Mouse (Mus musculus) kidney, embryonic 15.5 days (tissue): ENCODE data around the gene Gucy2d. TPM values are rescaled to one million over a fixed set of nuclear protein-coding genes. Genes with fewer than 3 reads are reported as not detected.

Experiments
- ATAC-seq: fragments of 200-750 bp; cut with Nextera tagmentation; replicated peaks from 2 replicates; pipeline ENCODE4 v1.8.0; 2017; ENCODE audit warnings: moderate TSS enrichment; ENCODE audit not compliant: low FRiP score
- H3K27ac ChIP-seq: fragments of 300-500 bp; sonication (generic); 2 replicates; pipeline ENCODE4 v1.5.1; 2015; ENCODE audit warnings: mild to moderate bottlenecking, inconsistent platforms
- H3K27me3 ChIP-seq: fragments of 300-500 bp; sonication (generic); 2 replicates; pipeline ENCODE4 v1.6.1; 2015; ENCODE audit warnings: inconsistent platforms
- H3K36me3 ChIP-seq: fragments of 300-500 bp; sonication (generic); 2 replicates; pipeline ENCODE4 v1.6.1; 2015; ENCODE audit warnings: inconsistent platforms
- H3K4me1 ChIP-seq: fragments of 300-500 bp; sonication (generic); 2 replicates; pipeline ENCODE4 v1.6.1; 2015; ENCODE audit warnings: inconsistent platforms
- H3K4me2 ChIP-seq: fragments of 300-500 bp; sonication (generic); 2 replicates; pipeline ENCODE4 v1.6.1; 2015; ENCODE audit warnings: moderate library complexity, mild to moderate bottlenecking, inconsistent platforms
- H3K4me3 ChIP-seq: fragments of 300-500 bp; sonication (generic); replicated peaks from 2 replicates; pipeline ENCODE4 v1.5.1; 2015; ENCODE audit warnings: mild to moderate bottlenecking, inconsistent platforms
- H3K9ac ChIP-seq: fragments of 300-500 bp; sonication (generic); 2 replicates; pipeline ENCODE4 v1.6.1; 2015; ENCODE audit warnings: mild to moderate bottlenecking, inconsistent platforms
- H3K9me3 ChIP-seq: fragments of 300-500 bp; sonication (generic); replicated peaks from 2 replicates; pipeline ENCODE4 v1.6.1; 2016; ENCODE audit warnings: inconsistent platforms
- WGBS: fragments of 180-500 bp; shearing (Covaris S2); methylation state at CpG from one replicate; pipeline ENCODE4 v1.1.7; 2015; ENCODE audit warnings: mixed read lengths; 5-methylcytosine and 5-hydroxymethylcytosine counted together
- polyA plus RNA-seq: library from polyadenylated mRNA; unstranded; fragments of >200 nt; fragmentation: Nextera tagmentation; extraction: Ambion mirVana; gene quantifications from 2 replicates; pipeline ENCODE4 v1.2.1, GENCODE M21; 2015

Gene Gucy2d
- polyA plus RNA-seq, 1 experiment from 2014 or later, result 0.10 TPM

- H3K9me3 ChIP-seq, result no peaks in the 10 kb centered on the region
- no peak overlapping the region for H3K9ac ChIP-seq
- ATAC-seq, result no peak
- WGBS, result 87% methylated on average over 3 of the region's 3 CpGs
- no peak overlapping the region for H3K4me2 ChIP-seq
- H3K36me3 ChIP-seq, result no peaks in the 10 kb centered on the region
- H3K27me3 ChIP-seq, result peaks cover 30% of the 10 kb centered on the region
- H3K4me1 ChIP-seq, result peaks cover 59% of the 10 kb centered on the region
- no peak overlapping the region for H3K4me3 ChIP-seq
- no peak overlapping the region for H3K27ac ChIP-seq
Measured at GRCm38 (mm10) chr7:98484878-98485277, 44.7 kb downstream of the Gucy2d start.

DNA sequence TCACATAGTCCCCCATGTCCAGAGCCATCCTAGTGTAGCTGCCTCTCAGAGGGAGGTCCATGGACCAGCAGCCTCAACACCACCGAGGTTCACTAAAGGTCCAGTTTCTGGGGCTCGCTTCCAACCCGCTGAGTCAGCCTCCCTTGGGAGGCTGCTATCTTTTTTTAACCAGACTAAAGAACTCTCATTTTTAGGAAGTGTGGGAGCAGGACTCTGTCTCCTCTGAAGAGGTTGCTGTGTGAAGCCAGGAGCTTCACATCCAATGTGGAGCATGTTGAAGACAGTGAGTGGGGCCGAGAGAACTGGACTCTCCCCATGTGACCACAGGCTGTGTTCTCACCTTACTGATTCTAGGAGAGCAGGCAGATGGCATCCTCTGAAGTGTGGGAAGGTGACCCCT, 45.3 kb downstream of the Gucy2d start:
- whole genome bisulfite sequencing, result 76% methylated on average over 4 of the region's 4 CpGs
- ATAC-seq, result no peak
- peaks cover 26% of the 10 kb centered on the region for H3K27me3 ChIP-seq
- H3K27ac ChIP-seq, result no peak overlapping the region
- H3K36me3 ChIP-seq, result no peaks in the 10 kb centered on the region
- H3K4me3 ChIP-seq, result no peak overlapping the region
- H3K4me1 ChIP-seq, result peaks cover 64% of the 10 kb centered on the region
- no peak overlapping the region for H3K9ac ChIP-seq
- no peak overlapping the region for H3K4me2 ChIP-seq
- no peaks in the 10 kb centered on the region for H3K9me3 ChIP-seq

DNA sequence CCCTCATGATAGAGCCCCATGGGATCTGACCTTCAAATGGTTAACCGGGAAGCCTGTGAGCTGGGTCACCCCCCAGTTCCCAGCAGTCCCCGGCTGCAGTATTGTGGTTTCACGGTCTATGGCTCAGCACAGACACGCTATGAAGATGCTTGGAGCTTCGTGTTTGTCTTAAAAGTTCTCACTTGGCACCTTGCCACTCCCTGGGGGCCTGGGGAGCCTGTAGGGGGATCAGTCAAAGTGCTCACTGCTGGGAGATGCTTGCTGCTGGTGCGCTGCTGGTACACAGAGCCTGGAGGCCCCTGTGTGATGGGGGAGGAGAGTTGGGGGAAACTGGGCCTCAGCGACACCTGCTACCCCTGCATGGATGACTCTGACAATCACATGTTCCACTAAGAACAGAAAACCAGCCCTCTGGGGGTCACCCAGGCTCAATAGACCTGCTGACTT, 46.3 kb downstream of the Gucy2d start:
- H3K4me1 ChIP-seq, result peaks cover 66% of the 10 kb centered on the region
- WGBS, result 38% methylated on average over 7 of the region's 7 CpGs
- H3K27ac ChIP-seq, result no peak overlapping the region
- H3K36me3 ChIP-seq, result no peaks in the 10 kb centered on the region
- ATAC-seq, result no peak
- H3K9ac ChIP-seq, result no peak overlapping the region
- H3K9me3 ChIP-seq, result no peaks in the 10 kb centered on the region
- H3K4me3 ChIP-seq, result no peak overlapping the region
- H3K4me2 ChIP-seq, result no peak overlapping the region
- H3K27me3 ChIP-seq, result peaks cover 26% of the 10 kb centered on the region; the same call in 1 of the 2 replicates

DNA sequence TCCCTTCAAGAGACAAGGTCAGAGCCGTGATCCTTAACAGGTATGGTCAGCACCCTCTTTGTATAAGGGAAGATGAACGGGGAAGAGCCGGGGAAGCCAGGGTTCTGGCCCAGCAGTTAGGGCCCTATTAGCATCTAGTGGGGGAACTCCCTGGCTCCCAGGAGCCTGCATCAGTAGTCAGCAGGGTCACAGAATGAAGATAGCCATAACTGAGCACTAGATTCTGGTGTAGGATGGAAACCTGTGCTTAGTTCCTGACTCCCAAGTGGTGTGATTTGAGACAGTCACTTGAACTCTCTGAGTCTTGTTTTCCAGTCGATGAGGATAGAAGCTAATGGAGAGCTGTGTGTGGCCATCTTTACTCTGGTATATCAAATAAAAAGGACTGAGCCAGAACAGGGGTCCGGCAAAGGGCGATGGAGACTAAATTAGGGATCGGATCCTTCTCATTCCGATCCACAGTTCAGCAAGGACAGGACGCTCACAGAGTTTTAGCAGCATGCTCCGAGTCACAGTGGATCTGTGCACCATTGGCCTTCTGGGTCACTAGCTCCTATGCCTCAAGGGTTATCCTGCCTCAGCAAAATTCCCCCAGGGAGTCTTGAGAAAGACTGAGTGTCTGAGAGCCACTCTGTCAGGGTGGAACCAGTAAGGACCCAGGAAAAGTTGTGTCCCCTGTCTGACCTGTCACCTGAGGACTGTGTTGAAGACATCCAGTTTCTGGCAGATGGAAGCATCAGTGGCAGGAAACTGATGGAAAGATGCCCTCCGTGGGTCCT, 47.2 kb downstream of the Gucy2d start:
- H3K9ac ChIP-seq, result no peak overlapping the region
- 85% methylated on average over 11 of the region's 11 CpGs for WGBS
- H3K9me3 ChIP-seq, result no peaks in the 10 kb centered on the region
- no peak overlapping the region for H3K4me2 ChIP-seq
- H3K4me1 ChIP-seq, result peaks cover 66% of the 10 kb centered on the region
- no peaks in the 10 kb centered on the region for H3K36me3 ChIP-seq
- no peak overlapping the region for H3K27ac ChIP-seq
- peaks cover 24% of the 10 kb centered on the region; the same call in 1 of the 2 replicates for H3K27me3 ChIP-seq
- H3K4me3 ChIP-seq, result no peak overlapping the region
- no peak for ATAC-seq

GRCm38 (mm10) chr7:98488398-98489130, 48.3 kb downstream of the Gucy2d start:
- Histone ChIP-seq H3K4me1 (peaks cover 66% of the 10 kb centered on the region), H3K36me3 (no peaks in the 10 kb centered on the region), H3K27me3 (peaks cover 19% of the 10 kb centered on the region; the same call in 1 of the 2 replicates), H3K4me2 (peak overlapping the region; percentile 83; the same call in 1 of the 2 replicates), H3K4me3 (no peak overlapping the region), H3K9me3 (no peaks in the 10 kb centered on the region), H3K9ac (no peak overlapping the region), H3K27ac (no peak overlapping the region)
- WGBS, result 91% methylated on average over 13 of the region's 13 CpGs
- no peak for ATAC-seq

GRCm38 (mm10) chr7:98489131-98489530, 48.9 kb downstream of the Gucy2d start, which contains the start of gene Lrrc32:
Lrrc32 (plus strand) TSS chr7:98489283.
- Histone ChIP-seq H3K4me1 (peaks cover 68% of the 10 kb centered on the region), H3K27ac (peak within 1 kb of the TSS; percentile 24; the same call in 1 of the 2 replicates), H3K9ac (peak within 1 kb of the TSS; percentile 45), H3K27me3 (peaks cover 14% of the 10 kb centered on the region; the same call in 1 of the 2 replicates), H3K9me3 (no peaks in the 10 kb centered on the region), H3K4me2 (peak within 1 kb of the TSS; percentile 83), H3K4me3 (peak within 1 kb of the TSS; percentile 57), H3K36me3 (no peaks in the 10 kb centered on the region)
- WGBS, result 54% methylated on average over 6 of the region's 6 CpGs
- no peak for ATAC-seq

GRCm38 (mm10) chr7:98489623-98490084, 49.4 kb downstream of the Gucy2d start:
- Histone ChIP-seq H3K27ac (peak overlapping the region; percentile 24; the same call in 1 of the 2 replicates), H3K4me2 (peak overlapping the region; percentile 83), H3K9me3 (no peaks in the 10 kb centered on the region), H3K4me1 (peaks cover 74% of the 10 kb centered on the region), H3K9ac (peak overlapping the region; percentile 45), H3K27me3 (0 out of 2 replicates have a peak, but pooled peaks cover 12% of the 10 kb centered on the region), H3K4me3 (peak overlapping the region; percentile 57), H3K36me3 (no peaks in the 10 kb centered on the region)
- under 1% methylated on average over 50 of the region's 50 CpGs for WGBS
- ATAC-seq, result peak; percentile 85

DNA sequence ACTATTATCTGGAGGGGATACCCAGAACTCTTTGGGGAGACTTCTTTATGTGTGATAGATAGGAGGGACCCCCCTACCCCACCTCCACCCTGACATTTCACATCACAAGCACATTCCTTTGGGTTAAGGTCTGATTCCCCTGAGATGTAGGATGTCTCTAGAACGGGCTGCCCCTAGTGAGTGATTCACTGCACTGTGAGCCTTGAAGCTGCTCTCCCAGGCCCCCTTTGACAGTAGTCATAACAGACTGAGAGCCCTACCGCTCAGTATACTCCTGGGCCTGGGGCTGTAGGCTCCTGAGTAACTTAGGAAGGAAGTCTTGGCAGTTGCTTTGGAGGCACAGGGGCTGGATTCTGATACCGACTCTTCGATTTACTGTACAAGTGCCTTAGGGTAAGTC, 50.1 kb downstream of the Gucy2d start:
- ATAC-seq, result 0 out of 2 replicates have a peak, but pooled peaks have one; percentile 21
- Histone ChIP-seq H3K9me3 (no peaks in the 10 kb centered on the region), H3K9ac (peak overlapping the region; percentile 45), H3K4me2 (peak overlapping the region; percentile 83), H3K27me3 (0 out of 2 replicates have a peak, but pooled peaks cover 9% of the 10 kb centered on the region), H3K27ac (no peak overlapping the region; the same call in 1 of the 2 replicates), H3K4me1 (peaks cover 79% of the 10 kb centered on the region), H3K4me3 (peak overlapping the region; percentile 57), H3K36me3 (no peaks in the 10 kb centered on the region)
- WGBS, result 39% methylated on average over 4 of the region's 4 CpGs

DNA sequence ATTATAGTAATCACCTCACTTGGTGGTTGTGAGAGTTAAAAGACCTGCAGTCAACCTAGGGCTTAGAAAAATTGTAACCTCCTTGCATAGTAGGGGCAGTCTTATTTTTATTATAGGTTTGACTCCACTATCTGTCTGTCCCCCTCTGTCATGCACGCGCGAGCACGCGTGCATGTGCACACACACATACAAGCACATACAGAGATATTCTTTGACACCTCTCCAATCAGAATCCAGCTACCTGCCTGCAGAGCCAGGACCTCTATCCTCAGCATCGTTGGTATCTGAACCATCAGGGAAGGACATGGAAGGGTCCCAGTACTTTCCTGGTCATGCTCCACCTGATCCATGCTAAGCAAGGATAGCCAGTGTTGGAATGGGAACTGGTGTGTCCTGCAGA, 50.7 kb downstream of the Gucy2d start:
- Histone ChIP-seq H3K4me1 (peaks cover 78% of the 10 kb centered on the region), H3K4me3 (peak overlapping the region; percentile 57), H3K27me3 (0 out of 2 replicates have a peak, but pooled peaks cover 9% of the 10 kb centered on the region), H3K9ac (no peak overlapping the region), H3K9me3 (no peaks in the 10 kb centered on the region), H3K4me2 (peak overlapping the region; percentile 83), H3K36me3 (no peaks in the 10 kb centered on the region), H3K27ac (no peak overlapping the region)
- ATAC-seq, result no peak
- WGBS, result 88% methylated on average over 6 of the region's 6 CpGs

GRCm38 (mm10) chr7:98491451-98492200, 51.4 kb downstream of the Gucy2d start:
- Histone ChIP-seq H3K36me3 (no peaks in the 10 kb centered on the region), H3K4me2 (peak overlapping the region; percentile 83), H3K4me1 (peaks cover 71% of the 10 kb centered on the region), H3K27me3 (0 out of 2 replicates have a peak, but pooled peaks cover 9% of the 10 kb centered on the region), H3K27ac (no peak overlapping the region), H3K4me3 (peak overlapping the region; percentile 57), H3K9ac (no peak overlapping the region), H3K9me3 (no peaks in the 10 kb centered on the region)
- WGBS, result 68% methylated on average over 9 of the region's 9 CpGs
- ATAC-seq, result no peak

- Histone ChIP-seq H3K4me2 (peak overlapping the region; percentile 83), H3K4me3 (peak overlapping the region; percentile 57), H3K4me1 (peaks cover 68% of the 10 kb centered on the region)
Measured at GRCm38 (mm10) chr7:98492331-98492730, 52.1 kb downstream of the Gucy2d start.

More at GRCm38 (mm10) chr7:98492331-98492730, 52.1 kb downstream of the Gucy2d start:
- no peaks in the 10 kb centered on the region for H3K9me3 ChIP-seq
- no peak overlapping the region for H3K9ac ChIP-seq
- H3K27me3 ChIP-seq, result 0 out of 2 replicates have a peak, but pooled peaks cover 9% of the 10 kb centered on the region
- ATAC-seq, result no peak
- H3K36me3 ChIP-seq, result no peaks in the 10 kb centered on the region
- 61% methylated on average over 5 of the region's 5 CpGs for WGBS
- no peak overlapping the region for H3K27ac ChIP-seq
